Mouse (Mus musculus) heart, embryonic 15.5 days (tissue): ENCODE measurements around the gene Mybpc3. TPM values are rescaled to one million over a fixed set of nuclear protein-coding genes. Genes with fewer than 3 reads are reported as not detected.

Experiments
- ATAC-seq: fragments of 200-750 bp; cut with Nextera tagmentation; replicated peaks from 2 replicates; pipeline ENCODE4 v1.8.0; 2017; ENCODE audit warnings: low read depth, moderate TSS enrichment; ENCODE audit not compliant: insufficient number of reproducible peaks, insufficient read depth, low FRiP score
- H3K27ac ChIP-seq: fragments of 300-500 bp; sonication (generic); 2 replicates; pipeline ENCODE4 v1.5.1; 2015; ENCODE audit warnings: mild to moderate bottlenecking, inconsistent platforms
- H3K27me3 ChIP-seq: fragments of 300-500 bp; sonication (generic); 2 replicates; pipeline ENCODE4 v1.6.1; 2015; ENCODE audit warnings: inconsistent platforms
- H3K36me3 ChIP-seq: fragments of 300-500 bp; sonication (generic); 2 replicates; pipeline ENCODE4 v1.6.1; 2015; ENCODE audit warnings: mild to moderate bottlenecking, inconsistent platforms
- H3K4me1 ChIP-seq: fragments of 300-500 bp; sonication (generic); replicated peaks from 2 replicates; pipeline ENCODE4 v1.6.1; 2015; ENCODE audit warnings: inconsistent platforms
- H3K4me2 ChIP-seq: fragments of 300-500 bp; sonication (generic); 2 replicates; pipeline ENCODE4 v1.6.1; 2015; ENCODE audit warnings: inconsistent platforms, mild to moderate bottlenecking, moderate library complexity
- H3K4me3 ChIP-seq: fragments of 300-500 bp; sonication (generic); 2 replicates; pipeline ENCODE4 v1.5.1; 2015; ENCODE audit warnings: mild to moderate bottlenecking, inconsistent platforms
- H3K9ac ChIP-seq: fragments of 300-500 bp; sonication (generic); 2 replicates; pipeline ENCODE4 v1.6.1; 2015; ENCODE audit warnings: mild to moderate bottlenecking, inconsistent platforms
- H3K9me3 ChIP-seq: fragments of 300-500 bp; sonication (generic); replicated peaks from 2 replicates; pipeline ENCODE4 v1.6.1; 2016; ENCODE audit warnings: inconsistent platforms
- WGBS: fragments of 180-500 bp; shearing (Covaris S2); methylation state at CpG from one replicate; pipeline ENCODE4 v1.1.7; 2015; ENCODE audit warnings: mixed read lengths; 5-methylcytosine and 5-hydroxymethylcytosine counted together
- polyA plus RNA-seq: library from polyadenylated mRNA; unstranded; fragments of >200 nt; fragmentation: Nextera tagmentation; extraction: Ambion mirVana; gene quantifications from 2 replicates; pipeline ENCODE4 v1.2.1, GENCODE M21; 2015

The Mybpc3 gene
- polyA plus RNA-seq, 1 experiment from 2014 or later, result 937 TPM

DNA sequence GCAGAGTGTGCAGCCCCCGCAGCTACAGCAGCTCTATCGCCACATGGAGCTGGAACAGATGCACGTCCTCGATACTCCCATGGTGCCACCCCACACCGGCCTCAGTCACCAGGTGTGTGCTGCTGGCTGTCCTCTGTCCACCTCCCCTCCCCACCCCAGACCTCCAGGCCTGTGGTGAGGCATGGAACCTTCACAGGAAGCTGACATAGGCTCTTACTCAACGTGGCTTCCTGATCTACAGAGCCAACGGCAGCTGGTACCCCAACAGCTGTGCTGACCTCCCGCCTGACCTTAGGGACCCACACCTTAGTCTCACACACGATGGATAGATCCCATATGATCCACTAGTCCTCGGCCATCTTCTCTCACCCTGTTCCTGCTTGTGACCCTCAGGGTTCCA, 4.6 kb upstream of the Mybpc3 start:
- Histone ChIP-seq H3K9me3 (no peaks in the 10 kb centered on the region), H3K36me3 (no peaks in the 10 kb centered on the region), H3K27ac (no peak overlapping the region), H3K27me3 (no peaks in the 10 kb centered on the region), H3K4me3 (no peak overlapping the region), H3K4me1 (peaks cover 34% of the 10 kb centered on the region), H3K9ac (no peak overlapping the region), H3K4me2 (no peak overlapping the region)
- no peak for ATAC-seq
- 65% methylated on average over 10 of the region's 10 CpGs for WGBS

DNA sequence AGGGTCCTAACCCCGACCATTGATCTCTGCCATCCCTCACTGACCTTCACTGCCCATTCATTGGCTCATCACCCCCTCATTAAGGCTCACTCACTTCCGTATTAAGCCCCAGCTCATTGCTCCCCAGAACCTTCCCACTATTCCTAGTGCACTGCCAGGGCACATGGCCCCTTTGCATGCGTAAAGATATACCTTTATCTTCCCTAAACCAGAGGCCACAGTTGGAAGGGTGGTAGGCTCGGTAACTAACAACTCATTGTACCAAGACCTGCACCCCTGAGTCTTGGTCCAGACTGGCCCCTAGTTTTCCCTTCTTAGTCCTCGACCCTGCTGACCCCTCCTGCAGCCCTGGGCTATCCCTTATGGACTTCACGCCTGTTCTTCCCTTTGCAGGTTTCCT, 4.1 kb upstream of the Mybpc3 start:
- Histone ChIP-seq H3K4me1 (peaks cover 34% of the 10 kb centered on the region), H3K27ac (no peak overlapping the region), H3K9ac (no peak overlapping the region), H3K4me2 (no peak overlapping the region), H3K4me3 (no peak overlapping the region), H3K36me3 (no peaks in the 10 kb centered on the region), H3K27me3 (no peaks in the 10 kb centered on the region), H3K9me3 (no peaks in the 10 kb centered on the region)
- no peak for ATAC-seq
- 73% methylated on average over 6 of the region's 6 CpGs for WGBS

DNA sequence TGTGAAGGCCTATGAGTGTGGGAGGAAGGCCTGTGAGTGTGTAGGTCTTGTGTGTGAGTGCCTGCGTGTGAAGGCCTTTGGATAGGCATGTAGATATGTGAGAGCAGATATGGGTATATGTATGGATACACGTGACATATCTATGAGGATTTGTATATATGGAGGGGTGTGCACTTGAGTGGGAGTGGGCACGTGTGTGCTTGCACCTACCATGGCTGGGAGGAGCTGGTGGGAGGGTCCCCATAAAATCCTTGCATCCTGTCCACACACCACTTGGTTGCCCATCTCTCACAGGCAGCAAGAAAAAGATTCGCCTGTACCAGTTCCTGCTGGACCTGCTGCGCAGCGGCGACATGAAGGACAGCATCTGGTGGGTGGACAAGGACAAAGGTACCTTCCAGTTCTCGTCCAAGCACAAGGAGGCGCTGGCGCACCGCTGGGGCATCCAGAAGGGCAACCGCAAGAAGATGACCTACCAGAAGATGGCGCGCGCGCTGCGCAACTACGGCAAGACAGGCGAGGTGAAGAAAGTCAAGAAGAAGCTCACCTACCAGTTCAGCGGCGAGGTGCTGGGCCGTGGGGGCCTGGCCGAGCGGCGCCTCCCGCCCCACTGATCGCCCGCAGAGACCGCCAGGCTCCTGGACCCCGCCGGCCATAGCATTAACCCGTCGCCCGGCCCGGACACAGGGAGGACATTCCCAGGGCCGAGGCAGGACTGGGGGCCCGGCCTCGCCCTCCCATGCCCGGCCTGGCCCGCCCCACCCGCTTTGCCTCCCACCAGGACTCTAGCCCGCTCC, 3.0 kb upstream of the Mybpc3 start:
- peak; percentile 32; the same call in 1 of the 2 replicates for ATAC-seq
- H3K36me3 ChIP-seq, result no peaks in the 10 kb centered on the region
- peak overlapping the region; percentile 47 for H3K4me3 ChIP-seq
- no peaks in the 10 kb centered on the region for H3K9me3 ChIP-seq
- peak overlapping the region; percentile 78 for H3K4me2 ChIP-seq
- H3K4me1 ChIP-seq, result peaks cover 34% of the 10 kb centered on the region
- H3K27me3 ChIP-seq, result no peaks in the 10 kb centered on the region
- WGBS, result 9% methylated on average over 39 of the region's 42 CpGs
- H3K27ac ChIP-seq, result peak overlapping the region; percentile 22; the same call in 1 of the 2 replicates
- H3K9ac ChIP-seq, result peak overlapping the region; percentile 59

DNA sequence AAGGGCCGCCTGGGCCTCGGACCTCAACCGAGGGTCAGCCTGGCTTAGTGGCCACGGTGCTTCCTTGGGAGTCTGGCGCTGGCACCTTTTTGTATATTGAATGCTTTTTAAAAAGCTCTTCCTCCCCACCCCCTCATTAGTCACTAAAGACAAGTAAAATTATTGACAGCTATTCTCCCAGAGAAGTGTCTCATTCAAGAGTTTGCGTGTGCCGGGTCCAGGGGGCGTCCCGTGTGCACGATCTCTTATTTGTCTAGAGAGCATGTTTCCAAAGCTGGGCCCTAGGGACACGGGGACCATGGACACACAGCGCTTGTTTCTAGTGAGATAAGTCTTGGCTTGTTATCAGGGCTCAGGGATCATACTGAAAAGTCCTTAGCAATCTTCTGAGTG, 2.4 kb upstream of the Mybpc3 start:
- H3K4me2 ChIP-seq, result peak overlapping the region; percentile 78
- WGBS, result 17% methylated on average over 12 of the region's 12 CpGs
- peak overlapping the region; percentile 47 for H3K4me3 ChIP-seq
- ATAC-seq, result no peak
- peak overlapping the region; percentile 59 for H3K9ac ChIP-seq
- H3K27me3 ChIP-seq, result no peaks in the 10 kb centered on the region
- peak overlapping the region; percentile 22 for H3K27ac ChIP-seq
- H3K9me3 ChIP-seq, result no peaks in the 10 kb centered on the region
- 0 out of 2 replicates have a peak, but pooled peaks cover 3% of the 10 kb centered on the region for H3K36me3 ChIP-seq
- H3K4me1 ChIP-seq, result peaks cover 34% of the 10 kb centered on the region

DNA sequence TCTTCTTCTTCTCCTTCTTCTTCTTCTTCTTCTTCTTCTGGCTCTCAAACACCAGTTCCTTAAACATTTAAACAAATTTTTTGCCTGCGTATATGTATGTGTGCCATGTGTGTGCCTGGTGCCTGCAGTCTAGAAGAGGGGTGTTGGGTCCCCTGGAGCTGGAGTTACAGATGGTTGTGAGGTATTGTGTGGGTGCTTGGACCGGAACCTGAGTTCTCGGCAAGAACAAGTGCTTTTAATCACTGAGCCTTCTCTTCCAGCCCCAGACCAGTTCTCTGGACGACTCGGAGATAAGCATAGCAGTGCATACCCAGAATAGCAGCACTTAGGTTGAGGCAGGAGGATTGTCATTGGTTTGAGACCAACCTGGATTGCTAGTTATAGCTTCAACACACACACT, 1.1 kb upstream of the Mybpc3 start:
- Histone ChIP-seq H3K4me1 (peaks cover 40% of the 10 kb centered on the region), H3K27me3 (no peaks in the 10 kb centered on the region), H3K36me3 (0 out of 2 replicates have a peak, but pooled peaks cover 3% of the 10 kb centered on the region), H3K4me3 (0 out of 2 replicates have a peak overlapping the region, but pooled peaks have one; percentile 67), H3K9me3 (no peaks in the 10 kb centered on the region), H3K9ac (no peak overlapping the region), H3K4me2 (peak overlapping the region; percentile 71), H3K27ac (peak overlapping the region; percentile 93)
- 34% methylated on average over 5 of the region's 5 CpGs for WGBS
- ATAC-seq, result no peak

DNA sequence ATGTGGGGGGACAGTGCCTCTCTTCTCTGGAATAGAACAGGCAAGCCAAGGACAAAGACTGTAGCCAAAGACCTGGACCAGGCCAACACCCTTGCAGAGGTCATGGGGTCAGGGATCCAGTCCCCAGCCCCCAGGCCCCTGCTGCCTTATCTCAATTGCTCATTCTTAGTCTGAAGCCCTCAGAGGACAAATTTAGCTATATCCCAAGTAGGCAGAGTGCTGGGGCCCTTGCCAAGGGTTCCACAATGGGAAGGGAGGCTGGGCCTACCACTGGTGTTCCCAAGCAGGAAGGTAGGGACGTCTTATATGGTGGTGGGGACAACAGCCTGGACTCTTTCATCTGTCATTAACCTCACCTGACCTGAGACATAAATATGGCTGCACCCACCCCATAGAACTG, 703 bp downstream of the Mybpc3 start:
- WGBS, result 35% methylated on average over 1 of the region's 1 CpGs
- Histone ChIP-seq H3K27me3 (no peaks in the 10 kb centered on the region), H3K9me3 (no peaks in the 10 kb centered on the region), H3K4me3 (peak overlapping the region; percentile 67), H3K4me2 (peak overlapping the region; percentile 71), H3K27ac (peak overlapping the region; percentile 93), H3K36me3 (0 out of 2 replicates have a peak, but pooled peaks cover 13% of the 10 kb centered on the region), H3K4me1 (peaks cover 44% of the 10 kb centered on the region), H3K9ac (peak overlapping the region; percentile 82)
- peak; percentile 66 for ATAC-seq

DNA sequence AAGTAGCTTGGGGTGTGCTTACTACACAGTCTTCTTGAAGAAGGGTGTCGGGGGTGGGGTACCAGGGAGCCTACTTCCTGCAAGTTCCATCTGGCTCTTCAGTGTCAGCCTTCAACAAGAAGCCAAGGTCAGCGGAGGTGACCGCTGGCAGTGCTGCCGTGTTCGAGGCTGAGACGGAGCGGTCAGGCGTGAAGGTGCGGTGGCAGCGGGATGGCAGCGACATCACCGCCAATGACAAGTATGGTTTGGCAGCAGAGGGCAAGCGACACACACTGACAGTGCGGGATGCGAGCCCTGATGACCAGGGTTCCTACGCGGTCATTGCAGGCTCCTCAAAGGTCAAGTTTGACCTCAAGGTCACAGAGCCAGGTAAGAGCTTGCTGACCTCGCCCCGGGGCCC, 1.1 kb downstream of the Mybpc3 start:
- Histone ChIP-seq H3K4me1 (peaks cover 44% of the 10 kb centered on the region), H3K36me3 (peaks cover 13% of the 10 kb centered on the region; the same call in 1 of the 2 replicates), H3K4me2 (peak overlapping the region; percentile 71), H3K9me3 (no peaks in the 10 kb centered on the region), H3K9ac (peak overlapping the region; percentile 82), H3K4me3 (peak overlapping the region; percentile 67), H3K27ac (peak overlapping the region; percentile 93), H3K27me3 (no peaks in the 10 kb centered on the region)
- WGBS, result 49% methylated on average over 19 of the region's 19 CpGs
- ATAC-seq, result no peak

DNA sequence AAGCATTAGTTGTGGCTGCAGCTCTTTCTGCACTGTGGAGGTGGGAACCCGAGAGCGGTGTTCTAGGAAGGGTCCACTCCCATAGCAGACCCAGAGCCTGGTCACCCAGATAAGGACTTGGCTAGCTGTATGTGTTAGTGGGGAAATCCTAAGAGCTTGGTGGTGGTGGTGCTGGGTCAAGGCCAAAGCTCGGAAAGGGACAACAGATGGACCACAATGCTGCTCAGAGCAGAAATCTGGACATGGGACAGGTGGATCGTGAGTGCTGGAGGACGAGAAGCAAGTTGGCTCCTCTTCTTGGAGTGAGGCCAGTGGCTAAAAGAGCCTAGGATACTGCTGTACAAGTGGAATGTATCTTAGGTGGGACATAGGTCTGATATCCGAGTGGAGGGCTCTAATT, 1.6 kb downstream of the Mybpc3 start:
- no peaks in the 10 kb centered on the region for H3K27me3 ChIP-seq
- H3K4me1 ChIP-seq, result peaks cover 49% of the 10 kb centered on the region
- H3K4me3 ChIP-seq, result peak overlapping the region; percentile 67
- ATAC-seq, result no peak
- no peaks in the 10 kb centered on the region for H3K9me3 ChIP-seq
- H3K36me3 ChIP-seq, result peaks cover 18% of the 10 kb centered on the region
- H3K4me2 ChIP-seq, result peak overlapping the region; percentile 71
- peak overlapping the region; percentile 93 for H3K27ac ChIP-seq
- 41% methylated on average over 6 of the region's 6 CpGs for WGBS
- H3K9ac ChIP-seq, result peak overlapping the region; percentile 82

DNA sequence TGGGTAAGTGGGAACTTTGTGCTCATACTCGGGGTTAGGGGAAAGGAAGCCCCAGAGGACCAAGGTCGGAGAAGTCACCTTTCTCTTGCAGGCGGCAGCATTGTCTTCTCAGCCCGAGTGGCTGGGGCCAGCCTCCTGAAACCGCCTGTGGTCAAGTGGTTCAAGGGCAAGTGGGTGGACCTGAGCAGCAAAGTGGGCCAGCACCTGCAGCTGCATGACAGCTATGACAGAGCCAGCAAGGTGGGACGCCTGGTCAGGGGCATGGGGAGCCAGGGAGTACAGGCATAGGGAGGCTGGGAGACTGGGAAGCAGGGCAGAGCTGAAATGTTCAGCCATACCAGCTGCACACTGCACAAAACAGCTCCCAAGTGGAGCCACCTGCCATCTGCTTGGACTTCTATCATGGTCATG, 2.3 kb downstream of the Mybpc3 start:
- peak overlapping the region; percentile 67 for H3K4me3 ChIP-seq
- peaks cover 54% of the 10 kb centered on the region for H3K4me1 ChIP-seq
- H3K4me2 ChIP-seq, result peak overlapping the region; percentile 71
- H3K36me3 ChIP-seq, result peaks cover 25% of the 10 kb centered on the region
- no peaks in the 10 kb centered on the region for H3K27me3 ChIP-seq
- H3K9ac ChIP-seq, result peak overlapping the region; percentile 82
- peak overlapping the region; percentile 93 for H3K27ac ChIP-seq
- ATAC-seq, result no peak
- WGBS, result 29% methylated on average over 6 of the region's 6 CpGs
- no peaks in the 10 kb centered on the region for H3K9me3 ChIP-seq

DNA sequence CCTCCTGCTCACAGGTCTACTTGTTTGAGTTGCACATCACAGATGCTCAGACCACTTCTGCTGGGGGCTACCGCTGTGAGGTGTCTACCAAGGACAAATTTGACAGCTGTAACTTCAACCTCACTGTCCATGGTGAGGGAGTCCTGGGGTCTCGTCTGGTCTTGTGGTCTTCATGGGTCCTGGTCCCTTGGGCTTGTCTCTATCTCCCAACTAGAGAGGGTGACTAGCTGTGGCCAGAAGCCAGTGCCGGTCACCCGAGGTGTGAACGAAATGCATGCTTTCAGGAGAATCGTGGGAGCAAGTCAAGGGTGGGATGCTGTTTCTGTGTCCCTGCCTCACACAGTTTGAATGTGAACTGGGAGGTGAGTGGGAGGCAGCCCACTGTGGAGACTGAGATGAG, 3.1 kb downstream of the Mybpc3 start:
- peak overlapping the region; percentile 82 for H3K9ac ChIP-seq
- H3K4me1 ChIP-seq, result peaks cover 53% of the 10 kb centered on the region
- 43% methylated on average over 6 of the region's 6 CpGs for WGBS
- peak overlapping the region; percentile 93 for H3K27ac ChIP-seq
- H3K36me3 ChIP-seq, result peaks cover 31% of the 10 kb centered on the region
- H3K9me3 ChIP-seq, result no peaks in the 10 kb centered on the region
- H3K4me3 ChIP-seq, result peak overlapping the region; percentile 67
- ATAC-seq, result no peak
- no peaks in the 10 kb centered on the region for H3K27me3 ChIP-seq
- H3K4me2 ChIP-seq, result peak overlapping the region; percentile 71

DNA sequence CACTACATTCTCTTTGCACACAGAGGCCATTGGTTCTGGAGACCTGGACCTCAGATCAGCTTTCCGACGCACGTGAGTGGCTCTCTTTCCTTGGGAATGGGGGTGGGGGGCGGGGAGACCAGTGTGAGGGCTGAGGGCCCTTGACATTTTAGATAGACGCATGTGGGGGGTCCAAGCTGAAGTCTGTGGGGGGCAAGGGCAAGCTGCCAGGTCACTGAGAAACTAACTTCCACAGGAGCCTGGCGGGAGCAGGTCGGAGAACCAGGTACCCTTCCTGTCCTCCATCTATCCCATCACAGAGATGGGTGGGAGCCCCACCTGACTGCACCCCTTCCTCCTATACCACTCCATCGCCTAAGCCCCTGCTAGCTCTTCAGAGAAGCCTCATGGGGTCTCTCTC, 3.6 kb downstream of the Mybpc3 start:
- H3K9ac ChIP-seq, result peak overlapping the region; percentile 82
- peak overlapping the region; percentile 71 for H3K4me2 ChIP-seq
- H3K4me3 ChIP-seq, result peak overlapping the region; percentile 67
- no peak for ATAC-seq
- H3K27me3 ChIP-seq, result no peaks in the 10 kb centered on the region
- no peaks in the 10 kb centered on the region for H3K9me3 ChIP-seq
- peaks cover 53% of the 10 kb centered on the region for H3K4me1 ChIP-seq
- peak overlapping the region; percentile 93; the same call in 1 of the 2 replicates for H3K27ac ChIP-seq
- WGBS, result 41% methylated on average over 8 of the region's 8 CpGs
- peaks cover 35% of the 10 kb centered on the region for H3K36me3 ChIP-seq
